Mouse (Mus musculus) bone marrow macrophage, adult 2 months (primary cell): ENCODE measurements around the gene Doc2b.

ENCODE experiments used
- CTCF ChIP-seq: IDR thresholded peaks from 2 replicates; pipeline ENCODE4 v1.5.1; 2012; ENCODE audit warnings: low read depth, mild to moderate bottlenecking, low read length, moderate library complexity
- POLR2A ChIP-seq: IDR thresholded peaks from 2 replicates; pipeline ENCODE4 v1.6.1; 2012; ENCODE audit warnings: mild to moderate bottlenecking, low read depth, low read length, borderline replicate concordance

DNA sequence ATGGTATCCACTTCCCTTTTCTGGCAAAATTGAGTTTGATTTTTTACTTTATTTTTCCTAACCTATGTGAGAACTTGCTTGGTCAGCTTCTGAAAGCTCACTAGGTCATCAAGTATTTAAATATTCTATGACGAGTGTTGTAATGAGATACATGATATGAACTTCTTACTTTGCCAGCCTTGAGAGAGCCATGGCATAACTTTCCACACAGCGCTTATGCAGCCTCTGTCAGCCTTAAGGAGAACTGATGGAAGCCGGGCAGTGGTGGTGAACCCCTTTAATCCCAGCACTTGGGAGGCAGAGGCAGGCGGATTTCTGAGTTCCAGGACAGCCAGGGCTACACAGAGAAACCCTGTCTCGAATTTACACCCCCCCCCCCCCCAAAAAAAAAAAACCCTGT, 35.1 kb downstream of the Doc2b start:
- TF ChIP-seq CTCF (no peak), POLR2A (no peak)
